Mouse (Mus musculus) CH12.LX (cell line): Measurements from ENCODE around the gene Cd320. TPM values are rescaled to one million over a fixed set of nuclear protein-coding genes. Genes with fewer than 3 reads are reported as not detected.

Experiments
- DNase-seq: peaks from one replicate; pipeline ENCODE4 v3.0.0-alpha.2; 2013; ENCODE audit errors: extremely low read depth
- H3K27ac ChIP-seq: 2 replicates; pipeline ENCODE4 v1.5.1; 2012; ENCODE audit warnings: low read depth, mild to moderate bottlenecking, control low read depth, moderate library complexity; ENCODE audit not compliant: insufficient read depth
- H3K27me3 ChIP-seq: replicated peaks from 2 replicates; pipeline ENCODE3; 2012; ENCODE audit warnings: inconsistent platforms
- H3K36me3 ChIP-seq, 2 experiments: replicated peaks in 1 of 2; 2 replicates each; pipeline versions ENCODE3 to v1.6.1; 2012; ENCODE audit warnings: inconsistent platforms in 1 of 2, low read length in 1 of 2, mild to moderate bottlenecking in 1 of 2, mixed read lengths in 1 of 2, moderate library complexity in 1 of 2; ENCODE audit not compliant: control insufficient read depth in 1 of 2, insufficient read depth in 1 of 2
- H3K4me1 ChIP-seq, 2 experiments: 2 replicates each; pipeline ENCODE4 v1.6.1; 2012; ENCODE audit warnings: inconsistent platforms in 1 of 2, moderate library complexity in 1 of 2; ENCODE audit not compliant: insufficient read depth in 2 of 2, control insufficient read depth in 1 of 2
- H3K4me2 ChIP-seq: 2 replicates; pipeline ENCODE4 v1.6.1; 2012; ENCODE audit warnings: low read depth, mild to moderate bottlenecking, control low read depth; ENCODE audit not compliant: poor library complexity, insufficient read depth, severe bottlenecking
- H3K4me3 ChIP-seq, 3 experiments: fragments of 150-350 bp in 1 of 3; sonication (generic) in 1 of 3; replicated peaks in 1 of 3; 2 replicates each; pipeline versions ENCODE3 to v1.5.1; 2011 to 2012; ENCODE audit warnings: low read depth in 2 of 3, low read length in 2 of 3, mild to moderate bottlenecking in 2 of 3, moderate library complexity in 2 of 3, control low read depth in 1 of 3, improper control_type of control experiment in 1 of 3, inconsistent platforms in 1 of 3, mixed read lengths in 1 of 3; ENCODE audit not compliant: poor library complexity in 1 of 3
- H3K79me2 ChIP-seq: replicated peaks from 2 replicates; pipeline ENCODE4 v1.6.1; 2012; ENCODE audit warnings: mild to moderate bottlenecking, moderate library complexity; ENCODE audit not compliant: control insufficient read depth, poor library complexity, insufficient read depth, severe bottlenecking; ENCODE audit errors: extremely low read depth
- H3K9ac ChIP-seq: 2 replicates; pipeline ENCODE4 v1.6.1; 2012; ENCODE audit warnings: low read depth, mild to moderate bottlenecking, control low read depth, moderate library complexity; ENCODE audit not compliant: insufficient read depth
- H3K9me3 ChIP-seq: replicated peaks from 2 replicates; pipeline ENCODE3; 2012; ENCODE audit warnings: low read length, inconsistent platforms, mixed read lengths
- CHD1 ChIP-seq: IDR thresholded peaks from 2 replicates; pipeline ENCODE4 v1.6.1; 2012; ENCODE audit warnings: low read depth, low read length, improper control_type of control experiment, inconsistent platforms
- E2F4 ChIP-seq: IDR thresholded peaks from 2 replicates; pipeline ENCODE4 v1.6.1; 2011; ENCODE audit warnings: low read depth, low read length, improper control_type of control experiment; ENCODE audit not compliant: insufficient replicate concordance
- ELF1 ChIP-seq: IDR thresholded peaks from 2 replicates; pipeline ENCODE4 v1.6.1; 2014; ENCODE audit warnings: low read depth, mild to moderate bottlenecking, inconsistent platforms, low read length, improper control_type of control experiment
- EP300 ChIP-seq: IDR thresholded peaks from 2 replicates; pipeline ENCODE4 v1.6.1; 2011; ENCODE audit warnings: low read length, improper control_type of control experiment
- ETS1 ChIP-seq: conservative IDR thresholded peaks from 2 replicates; pipeline ENCODE4 v1.6.1; 2012; ENCODE audit warnings: low read depth, mild to moderate bottlenecking, inconsistent platforms, low read length, improper control_type of control experiment, moderate library complexity
- GABPA ChIP-seq: IDR thresholded peaks from 2 replicates; pipeline ENCODE4 v1.6.1; 2012; ENCODE audit warnings: low read depth, low read length, improper control_type of control experiment, inconsistent platforms; ENCODE audit not compliant: insufficient replicate concordance
- HCFC1 ChIP-seq: IDR thresholded peaks from 2 replicates; pipeline ENCODE4 v1.6.1; 2012; ENCODE audit warnings: low read depth, mild to moderate bottlenecking, inconsistent platforms, low read length, improper control_type of control experiment
- MAX ChIP-seq: IDR thresholded peaks from 2 replicates; pipeline ENCODE4 v1.6.1; 2011; ENCODE audit warnings: low read length, improper control_type of control experiment
- MAZ ChIP-seq: IDR thresholded peaks from 2 replicates; pipeline ENCODE4 v1.6.1; 2012; ENCODE audit warnings: low read depth, mild to moderate bottlenecking, inconsistent platforms, low read length, improper control_type of control experiment, moderate library complexity
- MEF2A ChIP-seq: IDR thresholded peaks from 2 replicates; pipeline ENCODE4 v1.6.1; 2014; ENCODE audit warnings: low read depth, mild to moderate bottlenecking, inconsistent platforms, low read length, improper control_type of control experiment, borderline replicate concordance
- MXI1 ChIP-seq: IDR thresholded peaks from 2 replicates; pipeline ENCODE4 v1.6.1; 2011; ENCODE audit warnings: mild to moderate bottlenecking, low read depth, low read length, improper control_type of control experiment
- NELFE ChIP-seq: IDR thresholded peaks from 2 replicates; pipeline ENCODE4 v1.6.1; 2011; ENCODE audit warnings: low read depth, low read length, improper control_type of control experiment
- NRF1 ChIP-seq: IDR thresholded peaks from 2 replicates; pipeline ENCODE4 v1.6.1; 2014; ENCODE audit warnings: low read depth, mild to moderate bottlenecking, inconsistent platforms, low read length, improper control_type of control experiment, moderate library complexity
- PAX5 ChIP-seq: IDR thresholded peaks from 2 replicates; pipeline ENCODE4 v1.6.1; 2012; ENCODE audit warnings: low read length, inconsistent platforms, mixed read lengths
- POLR2A ChIP-seq: IDR thresholded peaks from 2 replicates; pipeline ENCODE4 v1.6.1; 2011; ENCODE audit warnings: low read depth, mild to moderate bottlenecking, improper control_type of control experiment, low read length
- RAD21 ChIP-seq: IDR thresholded peaks from 2 replicates; pipeline ENCODE4 v1.6.1; 2011; ENCODE audit warnings: low read depth, mild to moderate bottlenecking, low read length, improper control_type of control experiment, moderate library complexity
- RCOR1 ChIP-seq: conservative IDR thresholded peaks from 2 replicates; pipeline ENCODE4 v1.6.1; 2012; ENCODE audit warnings: low read depth, mild to moderate bottlenecking, inconsistent platforms, low read length, improper control_type of control experiment
- SMC3 ChIP-seq: IDR thresholded peaks from 2 replicates; pipeline ENCODE4 v1.6.1; 2011; ENCODE audit warnings: low read depth, low read length, improper control_type of control experiment
- TCF12 ChIP-seq: IDR thresholded peaks from 2 replicates; pipeline ENCODE4 v1.6.1; 2014; ENCODE audit warnings: low read depth, mild to moderate bottlenecking, inconsistent platforms, low read length, improper control_type of control experiment
- UBTF ChIP-seq: IDR thresholded peaks from 2 replicates; pipeline ENCODE4 v1.6.1; 2012; ENCODE audit warnings: low read depth, mild to moderate bottlenecking, inconsistent platforms, low read length, improper control_type of control experiment, moderate library complexity
- USF2 ChIP-seq: conservative IDR thresholded peaks from 2 replicates; pipeline ENCODE4 v1.6.1; 2011; ENCODE audit warnings: low read depth, low read length, improper control_type of control experiment
- ZKSCAN1 ChIP-seq: IDR thresholded peaks from 2 replicates; pipeline ENCODE4 v1.6.1; 2012; ENCODE audit warnings: low read depth, inconsistent platforms, low read length, improper control_type of control experiment, borderline replicate concordance
- ZNF384 ChIP-seq: IDR thresholded peaks from 2 replicates; pipeline ENCODE4 v1.6.1; 2012; ENCODE audit warnings: low read depth, low read length, improper control_type of control experiment, inconsistent platforms
- dilution Hi-C: fragments of 300-500 bp; cut with MboI; formaldehyde crosslinking; loops from 2 replicates; pipeline ENCODE4 v1.14.3; 2020; ENCODE audit warnings: low sequenced_read_pairs; ENCODE audit not compliant: extremely low pct_unique_long_range_greater_than_20kb, extremely low pct_ligation_motif_present
- in situ Hi-C: fragments of 300-500 bp; cut with MboI; formaldehyde crosslinking; loops from 3 replicates; pipeline ENCODE4 v1.14.3; 2019; ENCODE audit warnings: low sequenced_read_pairs, low pct_ligation_motif_present, low pct_unique_long_range_greater_than_20kb, mixed read lengths
- polyA plus RNA-seq: library from polyadenylated mRNA; unstranded; fragments of >175 nt; gene quantifications from 2 replicates; pipeline ENCODE4 v1.2.1, GENCODE M21; 2012; ENCODE audit warnings: low read depth; ENCODE audit not compliant: insufficient read length
- total RNA-seq, 2 experiments: library from RNA; depleted of rRNA; stranded (reverse); fragments of 300-350 nt in 1 of 2; fragments of >200 nt in 1 of 2; gene quantifications; 2 replicates each; pipeline ENCODE4 v1.2.3; 2012 to 2014

The Cd320 gene
- total and polyA plus RNA-seq, 3 experiments = 50.9 to 67.1 (median 53.7) TPM

DNA sequence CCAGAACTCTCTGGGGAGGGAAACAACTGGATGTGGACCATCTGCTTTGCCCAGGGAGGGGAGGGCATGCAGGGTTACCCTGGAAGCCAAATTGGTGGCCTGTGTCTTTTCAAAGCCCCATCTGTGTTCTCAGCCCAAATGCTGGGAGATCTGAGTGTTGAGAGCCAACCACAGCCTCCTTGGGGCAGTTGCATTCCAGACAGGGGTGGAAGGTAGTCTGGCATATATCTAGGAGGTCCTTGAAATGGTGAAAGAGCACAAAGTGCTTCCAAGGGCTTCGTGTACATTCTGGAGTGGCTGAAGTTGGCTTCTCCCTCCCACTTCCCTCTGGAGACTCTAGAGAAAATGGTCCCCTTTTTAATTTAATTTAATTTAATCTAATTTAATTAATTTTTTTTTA is 38.1 kb upstream of the Cd320 start:
- Histone ChIP-seq H3K36me3 (no peaks in the 10 kb centered on the region), H3K9me3 (no peaks in the 10 kb centered on the region), H3K27me3 (peaks cover 7% of the 10 kb centered on the region), H3K4me2 (no peak overlapping the region), H3K9ac (no peak overlapping the region), H3K4me1 (peaks cover 6 to 8% of the 10 kb centered on the region in 2 experiments), H3K4me3 (no peak overlapping the region), H3K27ac (no peak overlapping the region), H3K79me2 (no peaks in the 10 kb centered on the region)
- DNase-seq = no peak
- dilution Hi-C loops (no loop called here), in situ Hi-C loops (loop anchor here (10.0 kb wide), 1 partner anchor 360 kb away; no protein-coding TSS in a partner anchor)
- no peak for TF ChIP-seq MAZ
- no peak for TF ChIP-seq MXI1
- no peak for TF ChIP-seq PAX5
- no peak for TF ChIP-seq POLR2A
- TF ChIP-seq EP300 = no peak
- no peak for TF ChIP-seq RAD21
- TF ChIP-seq ZNF384 = no peak
- no peak for TF ChIP-seq USF2
- TF ChIP-seq GABPA = no peak
- no peak for TF ChIP-seq NELFE
- no peak for TF ChIP-seq NRF1
- TF ChIP-seq E2F4 = no peak
- no peak for TF ChIP-seq MEF2A
- TF ChIP-seq RCOR1 = no peak
- TF ChIP-seq MAX = no peak
- TF ChIP-seq CHD1 = no peak

DNA sequence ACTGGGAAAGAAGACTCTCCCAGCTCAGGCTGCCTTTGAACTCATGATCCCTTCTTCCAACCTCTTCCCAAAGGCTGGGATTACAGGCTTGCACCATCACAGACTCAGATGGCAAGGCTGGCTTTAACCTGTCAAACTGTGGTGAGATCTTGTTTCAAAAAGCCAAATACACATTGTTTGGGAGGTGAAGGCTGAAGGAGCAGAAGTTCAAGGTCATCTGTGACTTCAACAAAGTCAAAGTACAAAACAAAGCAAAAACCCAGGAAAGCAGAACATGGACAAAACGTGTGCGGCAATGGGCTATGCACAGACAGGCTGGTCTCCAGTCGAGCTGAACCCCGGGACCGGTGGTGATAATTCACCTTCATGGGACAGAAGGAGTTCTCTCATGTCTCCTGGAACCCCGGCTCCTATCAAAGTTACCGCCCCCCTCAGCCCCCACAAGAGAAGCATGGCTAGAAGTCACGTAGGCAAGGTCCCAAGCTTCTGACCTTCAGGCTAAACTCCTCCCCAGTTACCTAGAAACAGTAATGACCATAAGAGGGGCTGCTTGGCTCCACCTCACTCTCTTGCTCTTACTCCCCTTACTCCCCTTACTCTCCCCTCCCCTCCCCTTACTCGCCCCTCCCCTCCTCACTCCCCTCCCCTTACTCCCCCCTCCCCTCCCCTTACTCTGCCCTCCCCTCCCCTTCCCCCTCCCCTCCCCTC is 35.6 kb upstream of the Cd320 start:
- H3K4me2 ChIP-seq = no peak overlapping the region
- H3K9ac ChIP-seq = no peak overlapping the region
- H3K4me3 ChIP-seq = no peak overlapping the region
- H3K27ac ChIP-seq = no peak overlapping the region
- H3K36me3 ChIP-seq = no peaks in the 10 kb centered on the region
- no peak for DNase-seq
- H3K27me3 ChIP-seq = peaks cover 7% of the 10 kb centered on the region
- dilution Hi-C loops (no loop called here), in situ Hi-C loops (loop anchor here (10.0 kb wide), 1 partner anchor 363 kb away; no protein-coding TSS in a partner anchor)
- H3K4me1 ChIP-seq = peaks cover 8 to 11% of the 10 kb centered on the region in 2 experiments
- TF ChIP-seq ELF1 (no peak), NRF1 (no peak), PAX5 (no peak), ZNF384 (no peak), RAD21 (no peak), UBTF (no peak), E2F4 (no peak), POLR2A (no peak), ZKSCAN1 (no peak), MAX (no peak), HCFC1 (no peak), TCF12 (no peak), ETS1 (no peak), SMC3 (no peak)
- H3K79me2 ChIP-seq = no peaks in the 10 kb centered on the region
- H3K9me3 ChIP-seq = no peaks in the 10 kb centered on the region
